Mouse (Mus musculus): Measurements from ENCODE around the gene Tns1. TPM values are rescaled to one million over a fixed set of nuclear protein-coding genes. Genes with fewer than 3 reads are reported as not detected.

Tns1 gene
- polyA plus RNA-seq, 1 experiment: 118 TPM

DNA sequence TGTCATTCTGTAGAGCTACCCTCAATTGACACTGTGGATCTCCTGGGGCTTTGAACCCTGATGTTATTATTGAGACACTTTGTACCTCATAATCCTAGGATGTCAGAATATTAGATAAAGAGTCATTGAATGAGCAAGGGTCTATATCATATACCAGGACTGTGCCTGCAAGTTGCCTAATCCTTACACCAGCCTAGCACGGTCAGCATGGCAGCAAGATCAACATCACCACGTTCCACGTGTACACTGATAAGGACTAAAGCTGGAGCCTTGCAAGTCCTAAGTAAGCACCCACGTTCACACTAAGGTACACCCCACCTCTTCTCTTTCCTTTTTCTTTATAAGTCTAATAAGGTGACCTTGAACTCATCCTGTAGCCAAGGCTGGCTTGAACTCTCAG is 65.5 kb downstream of the Tns1 start:
- Histone ChIP-seq H3K79me2 (ENCODE audit: control insufficient read depth, insufficient read depth) (peaks cover 22% of the 10 kb centered on the region), H3K27me3 (ENCODE audit: control insufficient read depth, insufficient read depth, insufficient read length) (no peaks in the 10 kb centered on the region), H3K4me3 (ENCODE audit: insufficient read depth, poor library complexity, severe bottlenecking) (no peak overlapping the region), H3K79me3 (ENCODE audit: low read depth) (no peaks in the 10 kb centered on the region), H3ac (ENCODE audit: control insufficient read depth, insufficient read length, low read depth) (no peak overlapping the region), H3K36me3 (ENCODE audit: control insufficient read depth, insufficient read depth) (no peaks in the 10 kb centered on the region)
- TF ChIP-seq FOSL1 (IDR thresholded peaks at IDR 0.05; ENCODE audit: insufficient read depth, low read length, poor library complexity, severe bottlenecking) (no peak), CTCF (IDR thresholded peaks at IDR 0.05; ENCODE audit: control insufficient read depth, insufficient read depth, insufficient read length) (no peak), MAX (IDR thresholded peaks at IDR 0.05) (no peak), CEBPB (IDR thresholded peaks at IDR 0.05; ENCODE audit: low read depth) (no peak), USF1 (IDR thresholded peaks at IDR 0.05; ENCODE audit: low read depth) (no peak), MYOD1 (IDR thresholded peaks at IDR 0.05; ENCODE audit: control insufficient read depth, insufficient read length, low read depth) (no peak), MYOG (IDR thresholded peaks at IDR 0.05; ENCODE audit: control insufficient read depth, extremely low read depth, insufficient read length) (no peak)

DNA sequence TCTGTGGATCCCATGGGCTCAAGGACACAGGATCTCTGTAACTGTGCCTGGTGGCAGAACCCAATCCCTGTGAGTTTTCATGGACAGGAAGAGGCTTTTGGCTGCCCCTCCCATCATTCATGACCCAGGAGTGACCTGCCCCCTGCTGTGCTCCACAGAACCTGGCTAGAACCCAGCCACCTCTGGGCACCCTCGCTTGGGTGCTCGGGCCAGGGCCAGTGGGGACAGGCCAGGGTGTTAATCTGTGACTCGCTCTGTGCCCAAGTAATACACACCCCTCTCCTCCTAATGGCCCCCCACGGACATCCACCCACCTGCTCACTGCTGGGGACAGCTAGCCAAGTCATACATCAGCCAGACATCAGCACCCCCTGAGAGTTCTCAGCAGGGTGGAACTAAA is 65.9 kb downstream of the Tns1 start:
- Histone ChIP-seq H3K79me2 (ENCODE audit: control insufficient read depth, insufficient read depth) (peaks cover 27% of the 10 kb centered on the region), H3ac (ENCODE audit: control insufficient read depth, insufficient read length, low read depth) (no peak overlapping the region)

DNA sequence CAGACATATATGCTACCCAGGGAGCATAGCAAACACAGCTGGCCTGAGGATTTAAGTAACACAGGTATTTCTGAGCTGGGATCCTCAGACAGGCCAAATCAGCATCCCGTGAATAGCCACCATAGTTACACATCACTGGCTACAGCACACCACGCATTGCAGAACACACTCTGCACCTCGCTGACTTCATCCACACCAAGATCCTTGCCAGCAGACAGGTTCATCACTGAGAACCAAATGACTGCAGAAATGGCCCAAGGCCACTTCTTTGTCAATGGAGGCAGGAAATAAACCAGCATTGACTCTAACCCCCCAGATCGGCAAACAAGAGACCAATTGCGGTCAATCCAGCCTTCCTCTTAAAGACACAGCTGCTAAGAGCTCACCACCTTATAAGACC is 66.7 kb downstream of the Tns1 start:
- Histone ChIP-seq H3K4me3 (ENCODE audit: insufficient read depth, poor library complexity, severe bottlenecking) (no peak overlapping the region), H3K27me3 (ENCODE audit: control insufficient read depth, insufficient read depth, insufficient read length) (no peaks in the 10 kb centered on the region), H3ac (ENCODE audit: control insufficient read depth, insufficient read length, low read depth) (no peak overlapping the region), H3K79me2 (ENCODE audit: control insufficient read depth, insufficient read depth) (peaks cover 35% of the 10 kb centered on the region), H3K36me3 (ENCODE audit: control insufficient read depth, insufficient read depth) (no peaks in the 10 kb centered on the region), H3K79me3 (ENCODE audit: low read depth) (no peaks in the 10 kb centered on the region)
- TF ChIP-seq MAX (IDR thresholded peaks at IDR 0.05): no peak
- no peak for TF ChIP-seq USF1 (IDR thresholded peaks at IDR 0.05; ENCODE audit: low read depth)
- TF ChIP-seq FOSL1 (IDR thresholded peaks at IDR 0.05; ENCODE audit: insufficient read depth, low read length, poor library complexity, severe bottlenecking): no peak
- TF ChIP-seq MYOD1 (IDR thresholded peaks at IDR 0.05; ENCODE audit: control insufficient read depth, insufficient read length, low read depth): no peak
- no peak for TF ChIP-seq CTCF (IDR thresholded peaks at IDR 0.05; ENCODE audit: control insufficient read depth, insufficient read depth, insufficient read length)

More for the DNA sequence above, 65.9 kb downstream of the Tns1 start:
- Histone ChIP-seq H3K79me3 (ENCODE audit: low read depth) (no peaks in the 10 kb centered on the region), H3K4me3 (ENCODE audit: insufficient read depth, poor library complexity, severe bottlenecking) (no peak overlapping the region), H3K27me3 (ENCODE audit: control insufficient read depth, insufficient read depth, insufficient read length) (no peaks in the 10 kb centered on the region), H3K36me3 (ENCODE audit: control insufficient read depth, insufficient read depth) (no peaks in the 10 kb centered on the region)
- TF ChIP-seq FOSL1 (IDR thresholded peaks at IDR 0.05; ENCODE audit: insufficient read depth, low read length, poor library complexity, severe bottlenecking): no peak
- peak; percentile 47 for TF ChIP-seq MYOD1 (IDR thresholded peaks at IDR 0.05; ENCODE audit: control insufficient read depth, insufficient read length, low read depth)

DNA sequence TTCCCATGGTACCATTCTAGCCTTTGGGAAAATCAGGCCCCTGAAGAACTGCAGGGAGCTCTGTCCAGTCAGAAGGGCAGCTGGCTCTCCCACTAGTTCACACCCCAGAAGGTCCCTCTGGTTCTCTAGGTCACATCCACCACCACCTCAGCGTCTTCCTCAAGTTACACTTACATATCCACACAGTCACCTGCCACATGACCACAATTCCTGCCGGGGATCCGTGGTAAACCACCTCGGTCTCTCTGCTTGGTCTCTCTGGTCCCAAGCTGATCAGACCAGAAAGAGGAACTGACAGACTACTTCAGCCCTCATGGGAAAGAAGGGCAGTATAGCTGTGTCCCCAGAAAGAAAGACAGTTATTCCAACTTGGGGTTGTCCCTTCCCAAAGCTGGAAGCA is 68.7 kb downstream of the Tns1 start:
- no peak for TF ChIP-seq MYOD1 (IDR thresholded peaks at IDR 0.05; ENCODE audit: control insufficient read depth, insufficient read length, low read depth)
- no peak for TF ChIP-seq MAX (IDR thresholded peaks at IDR 0.05)
- no peak for TF ChIP-seq USF1 (IDR thresholded peaks at IDR 0.05; ENCODE audit: low read depth)
- TF ChIP-seq CEBPB (IDR thresholded peaks at IDR 0.05; ENCODE audit: low read depth): no peak
- H3K4me3 ChIP-seq (ENCODE audit: insufficient read depth, poor library complexity, severe bottlenecking): no peak overlapping the region
- H3ac ChIP-seq (ENCODE audit: control insufficient read depth, insufficient read length, low read depth): no peak overlapping the region
- no peaks in the 10 kb centered on the region for H3K79me3 ChIP-seq (ENCODE audit: low read depth)
- no peaks in the 10 kb centered on the region for H3K27me3 ChIP-seq (ENCODE audit: control insufficient read depth, insufficient read depth, insufficient read length)
- no peaks in the 10 kb centered on the region for H3K36me3 ChIP-seq (ENCODE audit: control insufficient read depth, insufficient read depth)
- peaks cover 43% of the 10 kb centered on the region for H3K79me2 ChIP-seq (ENCODE audit: control insufficient read depth, insufficient read depth)

DNA sequence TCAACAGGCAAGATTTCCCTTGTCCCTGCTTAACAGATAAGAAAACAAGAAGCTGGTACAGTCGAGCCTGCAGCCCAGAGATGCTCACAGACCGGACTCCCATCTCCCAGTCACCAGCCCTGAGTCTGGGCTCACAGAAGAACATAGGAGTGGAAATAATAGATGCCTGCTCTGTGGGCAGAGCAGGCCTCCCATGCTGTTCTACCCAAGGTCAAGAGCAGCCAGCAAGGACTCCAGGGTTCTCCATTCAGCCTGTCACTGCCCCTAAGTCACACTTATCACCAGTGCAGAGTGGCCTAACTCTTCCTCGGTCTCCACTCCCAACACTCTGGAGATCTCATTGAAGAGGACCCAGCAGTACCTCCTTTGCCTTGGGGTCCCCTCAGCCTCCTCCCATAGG is 69.8 kb downstream of the Tns1 start:
- TF ChIP-seq CTCF (IDR thresholded peaks at IDR 0.05; ENCODE audit: control insufficient read depth, insufficient read depth, insufficient read length): no peak
- no peak for TF ChIP-seq MYOG (IDR thresholded peaks at IDR 0.05; ENCODE audit: control insufficient read depth, extremely low read depth, insufficient read length)
- no peak for TF ChIP-seq CEBPB (IDR thresholded peaks at IDR 0.05; ENCODE audit: low read depth)
- TF ChIP-seq MAX (IDR thresholded peaks at IDR 0.05): no peak
- TF ChIP-seq MYOD1 (IDR thresholded peaks at IDR 0.05; ENCODE audit: control insufficient read depth, insufficient read length, low read depth): no peak
- TF ChIP-seq USF1 (IDR thresholded peaks at IDR 0.05; ENCODE audit: low read depth): no peak
- no peak for TF ChIP-seq FOSL1 (IDR thresholded peaks at IDR 0.05; ENCODE audit: insufficient read depth, low read length, poor library complexity, severe bottlenecking)
- Histone ChIP-seq H3K27me3 (ENCODE audit: control insufficient read depth, insufficient read depth, insufficient read length) (no peaks in the 10 kb centered on the region), H3K4me3 (ENCODE audit: insufficient read depth, poor library complexity, severe bottlenecking) (no peak overlapping the region), H3ac (ENCODE audit: control insufficient read depth, insufficient read length, low read depth) (no peak overlapping the region), H3K79me3 (ENCODE audit: low read depth) (peaks cover 2% of the 10 kb centered on the region), H3K36me3 (ENCODE audit: control insufficient read depth, insufficient read depth) (no peaks in the 10 kb centered on the region), H3K79me2 (ENCODE audit: control insufficient read depth, insufficient read depth) (peaks cover 41% of the 10 kb centered on the region)

DNA sequence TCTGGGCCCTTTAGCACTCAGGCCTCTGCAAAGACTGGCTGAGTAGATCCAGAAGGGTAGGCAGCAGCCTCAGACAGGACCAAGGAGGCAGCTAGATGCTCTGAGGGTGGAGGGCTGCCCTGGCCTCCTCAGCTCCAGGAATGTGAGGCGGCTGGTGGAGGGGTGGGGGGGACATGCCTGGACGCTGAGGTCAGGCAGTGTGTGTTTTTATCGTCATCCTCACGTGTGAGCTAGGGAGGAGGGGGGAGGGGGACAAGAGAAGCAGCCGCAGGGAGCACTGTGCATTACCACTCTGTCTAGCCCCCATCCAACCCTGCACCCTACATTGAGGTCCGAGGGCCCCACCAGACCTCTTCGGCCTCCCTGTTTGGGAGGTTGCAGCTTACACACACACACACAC is 70.2 kb downstream of the Tns1 start:
- TF ChIP-seq FOSL1 (IDR thresholded peaks at IDR 0.05; ENCODE audit: insufficient read depth, low read length, poor library complexity, severe bottlenecking) (no peak), MAX (IDR thresholded peaks at IDR 0.05) (no peak), CTCF (IDR thresholded peaks at IDR 0.05; ENCODE audit: control insufficient read depth, insufficient read depth, insufficient read length) (no peak), CEBPB (IDR thresholded peaks at IDR 0.05; ENCODE audit: low read depth) (no peak), MYOG (IDR thresholded peaks at IDR 0.05; ENCODE audit: control insufficient read depth, extremely low read depth, insufficient read length) (no peak), MYOD1 (IDR thresholded peaks at IDR 0.05; ENCODE audit: control insufficient read depth, insufficient read length, low read depth) (no peak)
- H3ac ChIP-seq (ENCODE audit: control insufficient read depth, insufficient read length, low read depth): no peak overlapping the region
- peaks cover 41% of the 10 kb centered on the region for H3K79me2 ChIP-seq (ENCODE audit: control insufficient read depth, insufficient read depth)
- H3K79me3 ChIP-seq (ENCODE audit: low read depth): peaks cover 2% of the 10 kb centered on the region
- no peak overlapping the region for H3K4me3 ChIP-seq (ENCODE audit: insufficient read depth, poor library complexity, severe bottlenecking)
- no peaks in the 10 kb centered on the region for H3K27me3 ChIP-seq (ENCODE audit: control insufficient read depth, insufficient read depth, insufficient read length)
- no peaks in the 10 kb centered on the region for H3K36me3 ChIP-seq (ENCODE audit: control insufficient read depth, insufficient read depth)

Data from C2C12 (cell line).